Mouse (Mus musculus) adrenal gland (tissue): ENCODE data around the gene Zfp280d.

ENCODE experiments used
- intact Hi-C: fragments of 180-260 bp; cut with DNase I; formaldehyde crosslinking; loops from one replicate; pipeline ENCODE4 v1.15.1; 2025
- long read RNA-seq, 2 experiments: library from polyadenylated mRNA; unstranded; transcript quantifications; one replicate each; pipeline ENCODE4 v2.0.0; 2020; ENCODE audit warnings: borderline replicate concordance in 1 of 2; ENCODE audit not compliant: insufficient replicate concordance in 1 of 2

Gene Zfp280d
- long read RNA-seq, experiment 1, full-length matches to known transcripts: 2 of 7 reads
- long read RNA-seq, experiment 1, partial matches to known transcripts: 4 of 7 reads
- long read RNA-seq, experiment 1, other reads (novel, unspliced or antisense): 1 of 7 reads
- long read RNA-seq, experiment 2, full-length matches to known transcripts: 2 of 5 reads
- long read RNA-seq, experiment 2, partial matches to known transcripts: 1 of 5 reads
- long read RNA-seq, experiment 2, other reads (novel, unspliced or antisense): 2 of 5 reads

DNA sequence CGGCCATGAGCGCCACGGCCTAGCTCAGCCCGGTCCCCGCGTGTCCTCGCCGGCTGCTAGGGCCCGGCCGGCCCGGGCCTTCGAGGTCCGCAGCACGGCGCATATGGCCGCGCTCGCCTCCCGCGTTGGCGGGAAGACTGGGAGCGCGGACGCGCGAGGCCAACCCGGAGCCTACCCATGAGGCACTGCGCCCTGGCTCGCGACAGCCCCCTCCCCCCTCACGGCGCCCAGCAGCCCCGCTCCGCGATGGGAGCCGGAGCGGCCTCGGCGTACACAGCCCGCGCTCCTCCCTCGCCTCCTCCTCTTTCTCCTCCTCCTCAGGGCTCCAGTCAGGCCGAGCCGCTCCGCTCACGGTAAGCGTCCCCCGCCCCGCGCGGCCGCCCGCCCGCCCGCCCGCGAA, at the start of gene Zfp280d:
Gene Zfp280d (plus strand): TSS at position 184 of the 400 bp plus-strand sequence.
- intact Hi-C loops: no loop called here

DNA sequence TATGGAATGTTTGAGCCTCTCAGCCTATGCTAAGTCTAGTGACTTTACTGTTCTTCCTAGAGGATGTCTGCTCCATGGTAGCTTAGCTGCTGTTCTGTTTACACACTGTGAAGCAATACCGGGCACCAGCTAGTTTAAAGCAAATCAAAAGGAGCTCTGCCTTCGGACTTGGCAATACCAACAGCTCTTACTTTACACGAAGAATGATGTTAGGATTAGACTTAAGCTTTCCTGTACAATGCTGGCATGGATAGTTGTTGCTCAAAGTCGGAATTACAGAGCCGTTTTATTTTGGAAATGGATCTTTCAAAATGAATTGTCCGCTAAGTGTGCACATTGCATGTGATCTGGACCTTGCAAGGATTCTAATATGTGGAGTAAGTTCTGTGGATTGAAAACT, 48.1 kb upstream of the Zfp280d start:
- intact Hi-C loops: no loop called here

DNA sequence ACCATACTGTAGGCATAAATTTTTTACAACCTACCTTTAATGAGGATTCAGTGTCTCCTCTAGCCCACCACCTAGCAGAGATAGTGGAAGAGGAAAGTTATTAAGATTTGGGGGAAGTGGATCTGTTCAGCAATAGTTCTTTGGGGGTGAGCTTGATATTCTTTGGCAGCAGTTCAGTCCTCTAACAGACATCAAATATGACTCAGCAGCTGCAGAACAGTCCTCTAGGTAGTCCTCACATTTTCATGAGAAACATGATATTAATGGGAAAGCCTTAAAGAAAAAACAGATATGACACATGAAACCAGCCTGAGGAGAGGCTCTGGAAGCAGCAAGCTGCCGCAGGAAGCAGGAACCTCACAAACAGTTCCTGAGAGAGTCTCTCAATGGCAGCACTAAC, 22.0 kb upstream of the Zfp280d start:
- intact Hi-C loops: no loop called here

DNA sequence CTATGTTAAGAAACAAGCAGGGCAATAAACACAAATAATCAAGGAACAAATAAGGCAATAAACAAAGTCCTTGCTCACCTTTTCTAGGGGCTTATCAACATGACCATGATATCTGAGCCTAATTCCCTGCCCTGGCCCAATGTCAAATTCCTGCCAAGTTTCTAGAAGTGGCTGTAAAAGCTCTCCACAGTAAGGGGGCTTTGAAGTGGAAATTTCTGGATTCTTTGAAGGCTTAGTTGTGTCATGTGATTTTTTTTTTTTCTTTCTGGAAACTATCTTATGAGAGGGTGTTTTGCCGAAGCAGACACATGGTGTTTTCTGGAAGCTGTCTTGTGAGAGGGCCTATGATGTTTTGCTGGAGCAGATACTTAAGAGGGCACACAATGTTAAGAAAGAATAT, 19.4 kb upstream of the Zfp280d start:
- intact Hi-C loops: no loop called here

DNA sequence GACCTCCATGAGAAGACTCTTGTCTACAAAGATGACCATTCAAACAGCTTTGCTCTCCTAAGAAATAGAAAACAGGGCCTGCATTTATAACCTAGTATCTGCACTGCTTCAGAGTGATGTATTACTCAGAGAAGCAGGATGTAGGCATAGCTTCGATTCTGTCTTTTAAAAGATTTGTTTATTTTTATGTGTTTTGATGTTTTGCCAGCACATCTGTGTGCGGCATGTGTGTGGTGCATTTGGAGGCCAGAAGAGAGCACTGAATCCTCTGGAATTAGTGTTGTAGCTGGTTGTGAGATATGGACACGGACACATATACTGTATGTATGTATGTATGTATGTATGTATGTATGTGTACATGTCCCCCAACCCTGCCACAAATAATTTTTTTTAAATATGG, 18.0 kb upstream of the Zfp280d start:
- intact Hi-C loops: no loop called here

DNA sequence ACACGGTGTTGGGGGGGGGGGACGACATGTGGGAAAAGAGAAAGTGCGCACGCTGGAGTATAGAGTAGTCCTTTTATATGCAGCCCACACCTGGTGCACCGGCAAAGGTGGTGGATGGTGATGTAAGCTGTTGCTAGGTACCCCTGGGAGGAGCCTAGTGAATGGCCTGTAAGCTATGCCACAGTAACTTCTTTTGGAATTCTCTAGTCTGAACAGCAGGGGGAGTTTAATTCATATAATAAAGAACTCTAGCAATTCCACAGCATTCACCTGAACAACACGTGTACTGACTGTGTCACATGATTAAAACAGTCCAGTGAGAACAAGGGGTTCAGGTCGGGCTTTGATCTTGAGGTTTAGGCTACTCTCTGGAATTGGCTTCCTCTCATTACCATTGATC, 14.3 kb upstream of the Zfp280d start:
- intact Hi-C loops: loop anchor here (2.0 kb wide), 1 partner anchor 148 kb away; no protein-coding TSS in a partner anchor

GRCm38 (mm10) chr9:72264859-72265258, 9.8 kb upstream of the Zfp280d start:
- intact Hi-C loops: no loop called here

DNA sequence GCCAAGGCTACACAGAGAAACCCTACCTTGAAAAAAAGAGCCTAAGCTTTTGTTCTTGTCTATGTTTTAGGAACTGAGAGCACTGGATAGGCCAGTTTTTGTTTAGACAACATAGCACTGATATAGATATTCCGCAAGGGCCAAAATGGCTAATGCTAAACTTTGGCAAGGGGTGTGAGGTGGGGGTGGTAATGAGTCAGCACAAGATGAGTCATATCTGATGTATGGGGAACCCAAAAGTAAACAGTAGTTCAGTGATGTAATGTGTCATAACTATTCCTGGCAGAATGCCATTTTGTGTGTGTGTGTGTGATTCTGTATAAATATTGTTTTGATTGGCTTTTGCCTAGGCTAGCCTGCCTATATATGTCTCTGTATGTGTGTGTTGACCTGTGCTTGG, 4.5 kb upstream of the Zfp280d start:
- intact Hi-C loops: no loop called here

- intact Hi-C loops: no loop called here
These were observed 832 bp upstream of the Zfp280d start for GRCm38 (mm10) chr9:72273646-72274410.

DNA sequence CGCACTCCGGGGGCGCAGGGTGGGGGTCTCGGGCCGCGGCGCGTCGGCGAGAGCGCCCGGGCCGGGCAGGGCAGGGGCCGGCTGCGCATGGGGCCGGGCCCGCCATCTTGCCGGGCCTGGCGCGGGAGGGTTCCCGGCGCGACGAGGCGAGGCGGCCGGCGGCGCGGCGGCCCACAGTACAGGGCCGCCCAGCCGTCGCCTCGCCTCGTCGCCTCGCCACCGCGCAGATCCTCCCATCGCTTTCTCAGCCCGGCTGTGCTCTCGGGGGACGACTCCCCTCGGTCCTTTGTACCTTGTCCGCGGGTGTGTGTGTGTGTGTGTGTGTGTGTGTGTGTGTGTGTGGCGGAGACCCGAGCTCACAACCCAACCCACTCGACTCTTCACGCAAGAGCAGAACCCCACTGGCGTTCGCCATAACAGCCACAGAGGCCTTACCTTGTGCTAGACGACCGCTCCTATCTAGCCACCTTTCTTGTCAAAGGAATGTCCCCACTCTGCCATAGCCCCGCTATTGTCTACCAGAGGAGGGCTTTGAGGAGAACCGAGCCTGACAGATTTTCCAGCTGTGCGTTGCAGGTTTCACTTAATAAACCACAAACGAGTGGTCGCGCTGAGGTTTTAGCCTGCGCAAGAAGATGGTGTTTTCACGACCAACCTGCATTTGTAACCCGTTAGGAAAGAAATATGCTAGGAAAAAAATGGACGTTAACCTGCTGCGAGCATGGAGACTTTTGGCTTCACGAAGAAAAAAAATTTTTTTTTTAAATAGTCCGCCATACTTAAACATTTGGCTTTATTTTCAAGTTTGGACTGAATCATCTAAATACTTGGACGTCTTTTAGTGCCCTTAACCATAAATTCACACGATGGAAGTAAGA, 680 bp downstream of the Zfp280d start:
- intact Hi-C loops: no loop called here

- intact Hi-C loops: no loop called here
These were observed 1.4 kb downstream of the Zfp280d start for GRCm38 (mm10) chr9:72275979-72276500.

DNA sequence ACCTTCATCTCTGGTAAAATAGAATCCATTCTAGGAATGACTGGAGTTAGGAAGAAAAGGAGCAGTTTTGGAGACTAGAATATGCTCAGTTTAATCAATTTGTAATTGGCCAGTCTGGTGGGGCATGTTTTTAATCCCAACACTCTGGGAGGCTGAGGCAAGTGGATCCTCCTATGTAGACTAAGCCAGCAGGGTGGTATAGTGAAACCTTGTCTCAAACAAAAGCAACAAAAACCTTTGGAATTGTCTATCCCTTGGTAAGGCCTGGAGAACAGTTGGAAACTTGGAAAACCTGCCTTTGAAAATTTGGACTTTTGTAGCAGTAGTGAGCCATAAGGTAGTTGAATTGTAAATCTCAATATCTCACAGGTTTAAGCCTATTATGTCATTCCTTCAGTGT, 2.3 kb downstream of the Zfp280d start:
- intact Hi-C loops: no loop called here

- intact Hi-C loops: no loop called here
These were observed 5.3 kb downstream of the Zfp280d start for GRCm38 (mm10) chr9:72279943-72280342.

DNA sequence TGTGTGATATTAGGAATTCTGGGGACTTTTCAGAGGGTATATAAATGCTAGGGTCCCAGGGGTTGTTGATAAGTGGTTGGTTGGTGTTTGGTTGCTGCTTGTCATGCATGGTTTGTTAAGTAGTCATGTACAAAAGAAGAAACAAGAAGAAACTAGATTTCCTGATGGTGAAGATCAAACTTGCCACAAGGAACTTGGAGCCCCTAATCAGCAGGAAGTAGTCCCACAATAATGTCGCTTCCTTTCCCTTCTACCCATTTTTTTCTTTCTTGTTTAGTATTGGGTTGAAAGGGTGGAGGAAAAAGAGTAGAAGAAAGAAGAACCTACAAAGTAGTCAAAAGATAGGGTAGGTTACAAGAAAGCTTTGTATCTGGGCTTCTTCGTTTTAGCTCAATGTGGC, 13.0 kb downstream of the Zfp280d start:
- intact Hi-C loops: no loop called here

DNA sequence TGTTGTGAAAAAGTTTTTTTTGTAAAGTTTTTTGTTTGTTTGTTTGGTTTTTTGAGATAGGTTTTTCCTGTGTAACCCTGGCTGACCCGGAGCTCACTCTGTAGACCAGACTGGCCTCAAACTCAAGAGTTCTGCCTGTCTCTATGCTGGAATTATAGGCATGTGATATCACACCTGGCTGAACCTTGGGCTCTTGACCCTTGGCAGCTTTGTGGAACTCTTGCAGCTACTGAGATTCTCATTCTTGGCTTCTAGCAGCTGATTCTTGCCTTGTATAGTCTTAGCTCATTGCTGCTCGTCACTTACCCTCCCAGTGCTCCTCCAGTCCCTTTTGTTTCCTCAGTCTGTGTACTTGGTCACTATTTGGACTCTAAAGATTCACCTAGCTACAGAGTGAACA, 13.6 kb downstream of the Zfp280d start:
- intact Hi-C loops: no loop called here

- intact Hi-C loops: no loop called here
These were observed 14.4 kb downstream of the Zfp280d start for GRCm38 (mm10) chr9:72289094-72289493.

DNA sequence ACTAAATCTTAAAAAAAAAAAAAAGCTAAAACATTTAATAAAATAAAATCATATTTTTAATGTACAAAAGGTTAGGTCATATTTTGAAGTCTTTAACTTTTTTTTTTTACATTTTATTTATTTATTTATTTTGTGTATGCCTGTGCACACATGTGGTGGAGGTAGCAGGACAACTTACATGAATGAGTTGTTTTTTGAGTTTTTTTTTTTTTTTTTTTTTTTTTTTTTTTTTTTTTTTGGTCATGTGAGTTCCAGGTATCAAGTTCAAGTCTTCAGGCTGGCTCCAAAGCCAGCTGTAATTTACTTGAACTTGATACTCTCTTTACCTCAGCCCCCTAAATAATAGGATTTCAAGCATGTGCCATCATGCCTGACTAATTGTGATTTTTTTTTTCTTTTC, 19.4 kb downstream of the Zfp280d start:
- intact Hi-C loops: no loop called here

- intact Hi-C loops: no loop called here
These were observed 35.1 kb downstream of the Zfp280d start for GRCm38 (mm10) chr9:72309765-72310164.

GRCm38 (mm10) chr9:72333221-72333620, 58.6 kb downstream of the Zfp280d start:
- intact Hi-C loops: no loop called here

GRCm38 (mm10) chr9:72336069-72336468, 61.4 kb downstream of the Zfp280d start:
- intact Hi-C loops: no loop called here

GRCm38 (mm10) chr9:72339119-72339518, 64.5 kb downstream of the Zfp280d start:
- intact Hi-C loops: no loop called here

- intact Hi-C loops: no loop called here
These were observed 69.2 kb downstream of the Zfp280d start for GRCm38 (mm10) chr9:72343844-72344243.
